Mouse (Mus musculus): Measurements from ENCODE around the gene Fam228b. TPM values are rescaled to one million over a fixed set of nuclear protein-coding genes. Genes with fewer than 3 reads are reported as not detected.

The Fam228b gene
- total RNA-seq, 1 experiment from 2014 or later, result 7.9 TPM

Other genes starting within 250 kb of the Fam228b start
- 47.8 and 61.2 TPM in 2 replicates for gene Itsn2, start 176.6 kb downstream of the Fam228b start, total RNA-seq (2021)
- not detected in 2 replicates for gene Gm3625, start 176.3 kb downstream of the Fam228b start, total RNA-seq (2021)
- 0.30 and 0.86 TPM in 2 replicates for gene Fam228a, start 30.8 kb downstream of the Fam228b start, total RNA-seq (2021)
- 2.0 and 3.8 TPM in 2 replicates for gene Pfn4, start 245 bp downstream of the Fam228b start, total RNA-seq (2021)
- gene Sf3b6, start 48.3 kb upstream of the Fam228b start, total RNA-seq (2021), result 106 and 114 TPM in 2 replicates
- gene Fkbp1b, start 72.3 kb upstream of the Fam228b start, total RNA-seq (2021), result 8.9 and 17.7 TPM in 2 replicates
- 9.9 and 10.0 TPM in 2 replicates for gene Wdcp, start 74.0 kb upstream of the Fam228b start, total RNA-seq (2021)
- gene Mfsd2b, start 105.1 kb upstream of the Fam228b start, total RNA-seq (2021), result 1.6 and 3.3 TPM in 2 replicates
- gene Ubxn2a, start 138.4 kb upstream of the Fam228b start, total RNA-seq (2021), result 37.4 and 39.4 TPM in 2 replicates
- 30.6 and 34.9 TPM in 2 replicates for gene Atad2b, start 148.1 kb upstream of the Fam228b start, total RNA-seq (2021)